Mouse (Mus musculus) lung, postnatal 10 days (tissue): ENCODE data around the gene Kifc3.

ENCODE experiments used
- DNase-seq: peaks from one replicate; pipeline ENCODE4 v3.0.0; 2021

Kifc3 gene

GRCm38 (mm10) chr8:95130966-95131537 is 71.6 kb downstream of the Kifc3 start:
- peak; percentile 38 for DNase-seq

GRCm38 (mm10) chr8:95128750-95129260 is 73.8 kb downstream of the Kifc3 start:
- DNase-seq = no peak

- no peak for DNase-seq
Measured at GRCm38 (mm10) chr8:95127658-95128057, 75.0 kb downstream of the Kifc3 start.

GRCm38 (mm10) chr8:95126497-95126896 is 76.1 kb downstream of the Kifc3 start:
- no peak for DNase-seq

- DNase-seq = no peak
Measured at GRCm38 (mm10) chr8:95123455-95123854, 79.2 kb downstream of the Kifc3 start.

- DNase-seq = peak; percentile 52
Measured at GRCm38 (mm10) chr8:95113750-95114149, 88.9 kb downstream of the Kifc3 start.

- no peak for DNase-seq
Measured at GRCm38 (mm10) chr8:95113108-95113507, 89.5 kb downstream of the Kifc3 start.

- no peak for DNase-seq
Measured at GRCm38 (mm10) chr8:95112594-95112993, 90.0 kb downstream of the Kifc3 start.

- peak; percentile 21 for DNase-seq
Measured at GRCm38 (mm10) chr8:95107306-95107705, 95.3 kb downstream of the Kifc3 start.

GRCm38 (mm10) chr8:95101972-95102371 is 100.6 kb downstream of the Kifc3 start:
- DNase-seq = no peak

- peak; percentile 79 for DNase-seq
Measured at GRCm38 (mm10) chr8:95099009-95099408, 103.6 kb downstream of the Kifc3 start.

GRCm38 (mm10) chr8:95093574-95093973 is 109.0 kb downstream of the Kifc3 start:
- DNase-seq = no peak

GRCm38 (mm10) chr8:95085432-95086141 is 117.0 kb downstream of the Kifc3 start:
- no peak for DNase-seq

- DNase-seq = no peak
Measured at GRCm38 (mm10) chr8:95084744-95085431, 117.7 kb downstream of the Kifc3 start.

GRCm38 (mm10) chr8:95084261-95084660 is 118.4 kb downstream of the Kifc3 start:
- DNase-seq = no peak

GRCm38 (mm10) chr8:95081650-95082049 is 121.0 kb downstream of the Kifc3 start:
- DNase-seq = no peak

- DNase-seq = peak; percentile 99
Measured at GRCm38 (mm10) chr8:95080381-95081341, 122.0 kb downstream of the Kifc3 start, which contains the start of gene Katnb1. Katnb1 (plus strand) TSS chr8:95081186.

GRCm38 (mm10) chr8:95079305-95079704 is 123.3 kb downstream of the Kifc3 start:
- DNase-seq = no peak

GRCm38 (mm10) chr8:95078055-95078454 is 124.6 kb downstream of the Kifc3 start:
- no peak for DNase-seq

GRCm38 (mm10) chr8:95076151-95076550 is 126.5 kb downstream of the Kifc3 start:
- DNase-seq = no peak

- no peak for DNase-seq
Measured at GRCm38 (mm10) chr8:95075504-95075903, 127.1 kb downstream of the Kifc3 start.

GRCm38 (mm10) chr8:95067582-95067981 is 135.0 kb downstream of the Kifc3 start:
- DNase-seq = peak; percentile 72

- DNase-seq = no peak
Measured at GRCm38 (mm10) chr8:95064531-95064930, 138.1 kb downstream of the Kifc3 start.
